Mouse (Mus musculus) retina, embryonic 14.5 days (tissue): ENCODE measurements at regions not wholly inside any gene's neighbourhood (a gene's known extent, or its start where the extent isn't known, plus 50 kb on each side); places are given as distances from the start of the nearest gene placed in this dataset.
"Not testable (repeated sequence)": the region's sequence is repeated elsewhere in the genome, so short reads cannot be mapped to it uniquely, and the experiment has no call there.

Source experiments
- DNase-seq: peaks from one replicate; pipeline ENCODE4 v3.0.0-alpha.2; 2015; ENCODE audit warnings: low spot score

GRCm38 (mm10) chr9:81312047-81312446 lies 321.6 kb downstream of the Htr1b start:
- DNase-seq, result no peak

- peak; percentile 31 for DNase-seq
These were observed 325.0 kb downstream of the Htr1b start for GRCm38 (mm10) chr9:81308532-81309191.

GRCm38 (mm10) chr9:81305437-81306046 lies 328.1 kb downstream of the Htr1b start:
- no peak for DNase-seq

GRCm38 (mm10) chr9:81275751-81276150 lies 357.9 kb downstream of the Htr1b start:
- peak; percentile 63 for DNase-seq

GRCm38 (mm10) chr9:81275336-81275735 lies 358.3 kb downstream of the Htr1b start:
- DNase-seq, result peak; percentile 60

GRCm38 (mm10) chr9:81224957-81225356 lies 408.7 kb downstream of the Htr1b start:
- not testable (repeated sequence) for DNase-seq

GRCm38 (mm10) chr9:81217938-81218337 lies 415.7 kb downstream of the Htr1b start:
- DNase-seq, result peak; percentile 9

- DNase-seq, result no peak
These were observed 418.0 kb downstream of the Htr1b start for GRCm38 (mm10) chr9:81215601-81216141.

- DNase-seq, result no peak
These were observed 418.9 kb downstream of the Htr1b start for GRCm38 (mm10) chr9:81214692-81215091.

GRCm38 (mm10) chr9:81192643-81193042 lies 441.0 kb downstream of the Htr1b start:
- no peak for DNase-seq
